Mouse (Mus musculus) yolk sac, embryonic 10.5 days (tissue): ENCODE results near the gene Olfr30.
"Not testable (repeated sequence)": the region's sequence is repeated elsewhere in the genome, so short reads cannot be mapped to it uniquely, and the experiment has no call there.

Source experiments
- DNase-seq: peaks from one replicate; pipeline ENCODE4 v3.0.0-alpha.2; 2017; ENCODE audit warnings: low spot score

Olfr30 gene

DNA sequence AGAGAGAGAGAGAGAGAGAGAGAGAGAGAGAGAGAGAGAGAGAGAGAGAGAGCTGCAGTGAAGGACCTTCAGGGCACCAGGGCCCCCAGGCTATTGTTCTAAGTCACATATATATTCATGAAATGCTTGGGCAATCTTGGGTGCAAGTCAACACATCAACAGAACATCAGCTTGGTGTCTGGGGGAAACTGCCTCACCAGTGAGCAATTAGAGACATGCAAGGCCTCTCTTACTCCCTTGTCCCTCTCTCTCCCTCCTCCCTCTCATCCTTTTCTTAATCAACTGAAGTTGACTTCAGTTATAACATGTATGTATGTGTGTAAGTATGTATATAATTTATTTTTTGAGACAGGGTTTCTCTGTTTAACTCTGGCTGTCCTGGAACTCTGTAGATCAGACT lies at the start of gene Olfr30:
Olfr30 (minus strand) TSS at position 101 of the 400 bp plus-strand sequence.
- no peak for DNase-seq

DNA sequence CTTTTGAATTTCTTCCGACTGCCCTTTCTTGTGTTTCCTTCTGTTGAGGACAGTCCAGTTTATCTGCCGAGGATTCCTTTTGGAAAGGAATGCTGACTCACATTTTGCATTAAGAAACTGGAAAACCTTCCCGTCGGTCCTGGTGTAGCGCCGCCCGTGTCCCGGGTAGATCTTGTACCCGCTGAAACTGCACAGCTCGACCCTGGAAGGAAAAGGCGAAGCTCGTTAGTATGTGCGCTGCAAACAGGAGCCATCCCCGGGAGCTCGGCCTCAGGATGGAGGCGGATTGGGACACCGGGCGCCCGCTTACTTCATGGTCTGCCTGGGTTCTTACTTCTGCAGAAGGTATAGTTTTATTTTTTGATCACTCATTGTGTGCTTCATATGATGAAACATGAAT lies 47.0 kb upstream of the Olfr30 start:
- not testable (repeated sequence) for DNase-seq

DNA sequence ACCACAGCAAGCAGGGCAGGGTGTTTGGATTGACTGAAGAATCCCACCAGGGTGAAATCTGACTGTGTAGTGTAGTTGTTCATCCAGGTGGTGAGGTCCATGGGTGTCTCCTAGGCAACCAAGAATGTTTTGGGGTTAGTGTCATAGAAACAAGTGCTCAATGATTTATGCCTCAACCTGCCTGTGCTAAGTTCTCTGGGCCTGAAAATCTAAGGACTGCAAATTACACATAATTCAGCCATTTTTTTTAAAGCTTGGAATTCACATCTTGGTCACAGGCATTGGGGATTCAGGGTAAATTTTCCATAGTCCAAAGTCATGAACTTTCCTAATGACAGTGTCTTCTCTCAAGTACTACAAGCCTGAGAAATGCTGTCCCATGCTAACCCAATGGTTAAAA lies 40.4 kb upstream of the Olfr30 start, which contains the start of gene Olfr331:
Olfr331 (minus strand) TSS at position 101 of the 400 bp plus-strand sequence.
- not testable (repeated sequence) for DNase-seq

DNA sequence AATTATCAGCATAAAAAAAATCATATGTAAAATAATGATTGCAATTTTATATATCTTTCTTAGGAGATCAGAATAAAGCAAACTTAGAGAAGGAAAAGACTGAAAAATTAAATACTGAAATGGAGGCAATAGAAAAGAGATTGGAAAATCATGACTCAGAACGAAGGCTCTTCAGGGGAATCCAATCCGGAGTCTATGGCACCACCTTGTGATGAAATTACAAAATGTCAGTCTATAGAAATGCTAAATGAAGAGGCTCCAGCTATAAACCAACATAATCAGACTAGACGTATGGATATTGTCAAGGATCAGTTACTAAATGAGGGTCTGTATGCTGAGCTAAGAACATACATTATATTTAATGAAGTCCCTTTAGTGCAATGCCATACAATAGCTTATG lies 37.2 kb upstream of the Olfr30 start:
- no peak for DNase-seq

DNA sequence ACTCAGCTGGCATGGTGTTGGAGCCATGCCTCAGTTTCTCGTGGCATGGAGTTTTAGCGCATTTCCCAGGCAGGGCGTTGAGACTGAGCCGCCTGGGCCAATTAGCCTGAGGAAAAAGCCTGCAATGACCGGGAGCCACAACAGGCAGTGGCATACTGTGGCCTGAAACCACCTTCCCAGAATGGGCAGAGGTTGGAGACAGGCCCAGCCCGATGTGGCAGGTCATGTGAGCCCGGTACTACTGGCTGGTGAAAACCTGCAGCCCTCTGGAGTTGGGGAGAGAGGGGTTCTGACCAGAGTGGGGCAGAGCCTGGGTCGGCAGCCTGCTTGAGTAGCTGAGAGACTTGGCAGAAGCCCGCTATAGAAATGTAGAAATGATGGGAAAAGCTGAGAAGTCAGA lies 36.7 kb upstream of the Olfr30 start:
- DNase-seq: no peak

DNA sequence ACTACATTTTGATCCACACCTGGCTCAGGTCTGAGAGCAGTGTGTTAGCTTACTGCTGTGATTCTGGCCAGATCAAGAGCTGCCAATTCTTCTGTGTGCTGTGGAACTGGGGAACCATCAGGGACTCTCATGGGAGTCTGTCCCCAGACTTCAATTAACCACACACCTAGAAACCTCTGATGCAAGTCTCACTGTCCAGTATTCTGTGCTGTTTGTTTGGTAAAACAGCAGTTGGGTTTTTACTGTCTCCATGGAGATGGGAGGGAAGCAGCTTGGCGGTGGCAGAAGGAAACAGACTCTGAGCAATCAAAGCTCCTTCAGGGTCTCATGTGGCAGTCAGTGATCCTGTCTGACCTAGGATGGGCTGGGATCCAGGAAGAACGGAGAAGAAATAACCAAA lies 30.4 kb upstream of the Olfr30 start, which contains the start of gene Olfr332:
Olfr332 (minus strand) TSS at position 101 of the 400 bp plus-strand sequence.
- no peak for DNase-seq

DNA sequence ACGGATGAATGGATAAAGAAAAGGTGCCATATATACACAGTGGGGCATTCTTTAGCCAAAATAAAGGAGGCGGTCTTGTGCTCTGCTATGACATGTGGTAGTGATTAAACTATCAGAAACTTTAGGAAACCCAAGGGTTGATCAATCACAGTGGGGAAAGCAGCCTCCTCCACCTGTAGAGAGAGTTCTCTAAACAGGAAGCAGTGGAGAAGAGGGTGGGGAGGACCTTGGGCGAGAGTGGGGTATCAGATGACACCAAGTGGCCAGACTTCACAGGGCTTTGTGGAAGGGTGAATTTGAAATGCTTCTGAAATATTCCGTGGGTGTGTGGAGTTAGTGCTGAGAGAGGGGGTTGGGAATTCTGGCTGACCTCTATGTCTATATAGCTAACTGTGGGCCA lies 8.5 kb downstream of the Olfr30 start:
- DNase-seq: no peak

DNA sequence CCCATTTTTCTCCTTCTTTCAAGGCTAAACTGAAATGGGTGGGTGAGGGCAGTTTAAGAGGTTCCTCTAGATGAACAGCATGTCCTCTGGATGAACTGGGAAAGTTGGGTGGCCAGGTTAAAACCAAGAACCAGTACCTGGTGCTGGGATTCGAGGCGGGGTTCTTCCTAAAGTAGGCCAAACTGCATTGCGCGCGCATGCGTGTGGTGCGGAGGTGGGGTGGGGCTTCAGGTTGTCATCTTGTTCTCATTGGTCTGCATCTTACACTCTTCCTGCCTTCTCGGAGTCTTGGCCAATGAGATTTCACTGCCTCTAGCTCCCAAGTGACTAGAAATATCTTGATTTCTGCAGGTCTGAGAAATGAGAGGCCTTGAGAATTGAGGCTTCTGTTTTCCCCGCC lies 9.3 kb downstream of the Olfr30 start, which contains the start of gene Lypd9:
Lypd9 (minus strand) TSS at position 165 of the 400 bp plus-strand sequence.
- no peak for DNase-seq

DNA sequence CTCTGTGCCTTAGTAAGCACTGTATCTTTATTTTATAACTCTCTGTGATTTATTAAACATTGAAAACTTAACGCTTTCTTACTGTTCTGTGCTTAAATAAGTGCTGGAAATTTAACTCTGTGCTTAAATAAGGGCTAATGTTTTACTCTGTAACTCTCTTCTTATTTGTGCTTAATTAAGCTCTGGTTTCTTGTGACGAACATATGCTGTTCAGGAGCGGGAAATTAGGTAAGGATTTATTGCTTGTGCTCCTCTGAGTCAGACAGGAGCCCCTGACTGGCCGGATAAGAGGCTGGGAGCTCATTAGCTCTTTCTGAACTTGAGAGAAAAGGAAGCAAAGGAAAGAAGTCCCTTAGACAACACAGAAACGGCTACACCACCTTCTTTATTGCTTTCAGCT lies 24.2 kb downstream of the Olfr30 start:
- no peak for DNase-seq

DNA sequence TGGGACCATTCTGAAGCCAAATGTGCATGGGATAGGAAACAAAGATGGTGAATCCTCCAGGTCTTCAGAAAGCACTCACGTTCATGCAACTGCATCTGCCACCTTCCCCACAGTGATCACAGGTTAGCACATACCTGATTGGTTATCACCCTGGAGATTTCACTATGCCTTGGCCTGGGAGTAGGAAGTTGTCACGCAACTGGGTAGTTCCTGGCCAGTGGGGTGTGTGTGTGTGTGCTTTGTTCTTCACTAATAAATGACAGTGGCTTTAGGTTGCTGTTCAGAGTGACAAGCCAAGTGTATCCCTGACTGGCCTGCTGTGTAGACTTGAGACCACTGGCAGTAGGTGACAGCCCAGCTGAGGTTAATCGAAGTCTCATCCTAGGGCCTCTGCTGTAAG lies 29.8 kb downstream of the Olfr30 start, which contains the start of gene Gm12253:
Gm12253 (plus strand) TSS at position 301 of the 400 bp plus-strand sequence.
- DNase-seq: no peak

DNA sequence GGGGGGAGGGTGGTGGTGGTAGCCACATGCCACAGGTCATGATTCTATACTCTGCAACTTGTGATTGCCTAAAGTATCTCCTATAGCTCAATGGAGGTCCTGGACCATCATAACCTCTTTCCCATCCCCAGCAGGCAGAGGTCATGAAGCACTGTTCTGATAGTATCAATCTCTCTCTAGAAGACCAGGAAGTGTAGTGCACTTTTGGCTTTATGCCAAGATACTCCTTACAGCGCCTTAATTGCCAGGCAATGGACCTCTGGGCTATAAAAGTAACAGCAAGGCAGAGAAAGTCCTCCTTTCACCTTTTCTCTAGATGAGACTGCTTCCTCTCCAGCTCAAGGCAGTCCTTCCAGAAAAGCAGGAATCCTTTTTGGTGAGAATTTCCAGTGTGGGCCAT lies 41.3 kb downstream of the Olfr30 start, which contains the start of gene 1810065E05Rik:
1810065E05Rik (plus strand) TSS at position 297 of the 400 bp plus-strand sequence.
- DNase-seq: no peak

DNA sequence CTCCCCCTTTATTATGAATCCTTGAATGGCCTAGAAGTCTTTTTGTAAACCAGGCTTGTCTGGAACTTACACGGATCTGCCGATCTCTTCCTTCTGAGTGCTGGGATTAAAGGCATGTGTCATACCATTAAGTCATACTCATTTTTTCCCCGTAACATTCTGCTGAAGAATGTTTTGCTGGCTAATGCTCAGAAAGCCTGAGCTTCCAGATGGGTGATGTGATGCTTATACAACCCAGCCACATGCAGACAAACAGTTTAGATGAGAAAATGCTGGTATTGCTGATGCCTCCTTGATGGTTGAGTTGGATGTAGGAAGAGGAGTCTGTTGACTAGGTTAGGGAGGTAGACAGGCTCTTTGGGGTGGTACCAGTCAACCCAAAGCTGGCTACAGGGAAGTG lies 43.7 kb downstream of the Olfr30 start:
- DNase-seq: no peak

DNA sequence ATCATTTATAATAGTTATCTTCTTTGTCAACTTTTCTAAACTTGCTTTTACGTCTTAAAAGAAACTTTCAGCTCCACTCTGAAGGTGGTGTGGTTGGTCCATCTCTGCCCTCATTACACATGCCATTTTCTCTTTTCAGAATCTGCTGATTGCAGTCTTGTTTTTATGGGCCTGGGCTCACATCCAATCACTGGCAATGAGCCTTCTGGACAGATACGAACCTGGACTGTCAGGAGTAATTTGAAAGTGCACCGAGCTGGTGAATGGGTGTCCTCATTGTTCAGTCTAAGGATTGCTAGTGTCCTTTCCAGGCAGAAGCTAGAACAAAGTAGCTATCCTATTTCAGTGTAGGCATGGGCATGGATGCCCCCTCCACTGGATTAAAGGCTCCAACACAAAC lies 54.0 kb downstream of the Olfr30 start:
- no peak for DNase-seq
